Mouse (Mus musculus) urinary bladder, postnatal 25 days (tissue): ENCODE results near the gene Thra.

Experiments
- DNase-seq: peaks from one replicate; pipeline ENCODE4 v3.0.0; 2022; ENCODE audit warnings: low spot score

Gene Thra

GRCm38 (mm10) chr11:98765421-98766309, 25.2 kb downstream of the Thra start:
- DNase-seq: no peak

GRCm38 (mm10) chr11:98766346-98766745, 25.9 kb downstream of the Thra start:
- no peak for DNase-seq

GRCm38 (mm10) chr11:98766816-98767215, 26.4 kb downstream of the Thra start:
- DNase-seq: no peak

GRCm38 (mm10) chr11:98767276-98767675, 26.8 kb downstream of the Thra start:
- DNase-seq: no peak

GRCm38 (mm10) chr11:98767713-98768112, 27.3 kb downstream of the Thra start:
- no peak for DNase-seq

- no peak for DNase-seq
These were observed 27.9 kb downstream of the Thra start for GRCm38 (mm10) chr11:98768127-98769006.

GRCm38 (mm10) chr11:98769007-98769954, 28.8 kb downstream of the Thra start:
- no peak for DNase-seq

GRCm38 (mm10) chr11:98770096-98770975, 29.9 kb downstream of the Thra start:
- DNase-seq: no peak

GRCm38 (mm10) chr11:98771131-98771530, 30.7 kb downstream of the Thra start:
- DNase-seq: no peak

GRCm38 (mm10) chr11:98771844-98772525, 31.5 kb downstream of the Thra start:
- no peak for DNase-seq

GRCm38 (mm10) chr11:98772667-98773171, 32.3 kb downstream of the Thra start:
- peak; percentile 61 for DNase-seq

GRCm38 (mm10) chr11:98773635-98774295, 33.3 kb downstream of the Thra start:
- DNase-seq: peak; percentile 99

- DNase-seq: no peak
These were observed 34.3 kb downstream of the Thra start, which contains the start of gene Nr1d1 for GRCm38 (mm10) chr11:98774582-98775347. Gene Nr1d1 (minus strand): TSS chr11:98775333.

GRCm38 (mm10) chr11:98775348-98776051, 35.1 kb downstream of the Thra start:
- peak; percentile 98 for DNase-seq

- no peak for DNase-seq
These were observed 35.8 kb downstream of the Thra start for GRCm38 (mm10) chr11:98776052-98776764.

- no peak for DNase-seq
These were observed 36.6 kb downstream of the Thra start for GRCm38 (mm10) chr11:98776843-98777590.
